Mouse (Mus musculus): ENCODE data around the gene Cisd3.
"Not testable (repeated sequence)": the region's sequence is repeated elsewhere in the genome, so short reads cannot be mapped to it uniquely, and the experiment has no call there.

Gene Cisd3

GRCm38 (mm10) chr11:97686322-97686908 lies 789 bp downstream of the Cisd3 start:
- no peak for DNase-seq (ENCODE audit: low read depth)

GRCm38 (mm10) chr11:97687061-97687460 lies 1.4 kb downstream of the Cisd3 start:
- DNase-seq (ENCODE audit: low read depth): no peak

GRCm38 (mm10) chr11:97689861-97690260 lies 4.2 kb downstream of the Cisd3 start:
- no peak for DNase-seq (ENCODE audit: low read depth)

- DNase-seq (ENCODE audit: low read depth): no peak
These were observed 8.8 kb downstream of the Cisd3 start for GRCm38 (mm10) chr11:97694435-97694834.

- DNase-seq (ENCODE audit: low read depth): no peak
These were observed 9.5 kb downstream of the Cisd3 start for GRCm38 (mm10) chr11:97694921-97695711.

GRCm38 (mm10) chr11:97695712-97696401 lies 10.2 kb downstream of the Cisd3 start:
- DNase-seq (ENCODE audit: low read depth): no peak

GRCm38 (mm10) chr11:97696669-97697068 lies 11.0 kb downstream of the Cisd3 start:
- no peak for DNase-seq (ENCODE audit: low read depth)

- no peak for DNase-seq (ENCODE audit: low read depth)
These were observed 11.7 kb downstream of the Cisd3 start for GRCm38 (mm10) chr11:97697199-97697890.

- no peak for DNase-seq (ENCODE audit: low read depth)
These were observed 12.4 kb downstream of the Cisd3 start for GRCm38 (mm10) chr11:97697891-97698529.

GRCm38 (mm10) chr11:97698741-97699611 lies 13.3 kb downstream of the Cisd3 start:
- no peak for DNase-seq (ENCODE audit: low read depth)

- DNase-seq (ENCODE audit: low read depth): no peak
These were observed 14.0 kb downstream of the Cisd3 start for GRCm38 (mm10) chr11:97699626-97700002.

GRCm38 (mm10) chr11:97700003-97700745 lies 14.5 kb downstream of the Cisd3 start, which contains the start of gene Pcgf2:
TSS of gene Pcgf2 (minus strand) at chr11:97700497.
- no peak for DNase-seq (ENCODE audit: low read depth)

- no peak for DNase-seq (ENCODE audit: low read depth)
These were observed 15.3 kb downstream of the Cisd3 start for GRCm38 (mm10) chr11:97700746-97701580.

- DNase-seq (ENCODE audit: low read depth): no peak
These were observed 16.2 kb downstream of the Cisd3 start for GRCm38 (mm10) chr11:97701581-97702392.

GRCm38 (mm10) chr11:97702393-97702745 lies 16.7 kb downstream of the Cisd3 start:
- peak; percentile 82 for DNase-seq (ENCODE audit: low read depth)

GRCm38 (mm10) chr11:97703039-97703826 lies 17.6 kb downstream of the Cisd3 start, which contains the start of gene Psmb3:
TSS of gene Psmb3 (plus strand) at chr11:97703399.
- DNase-seq (ENCODE audit: low read depth): peak; percentile 100

- not testable (repeated sequence) for DNase-seq (ENCODE audit: low read depth)
These were observed 24.4 kb downstream of the Cisd3 start for GRCm38 (mm10) chr11:97710067-97710466.

All from c-Kit-positive CD71-positive TER-119-negative erythroid progenitor cells, embryonic 14.5 days (primary cell).